Mouse (Mus musculus) bone marrow macrophage, adult 2 months (primary cell): ENCODE data around the gene Tango6. TPM values are rescaled to one million over a fixed set of nuclear protein-coding genes. Genes with fewer than 3 reads are reported as not detected.

Experiments used
- H3K27ac ChIP-seq: 2 replicates; pipeline ENCODE4 v1.5.1; 2012; ENCODE audit warnings: low read depth, low read length; ENCODE audit not compliant: insufficient read depth
- H3K4me1 ChIP-seq: 2 replicates; pipeline ENCODE4 v1.6.1; 2012; ENCODE audit warnings: low read length; ENCODE audit not compliant: control insufficient read depth, insufficient read depth
- H3K4me3 ChIP-seq: 2 replicates; pipeline ENCODE4 v1.5.1; 2012; ENCODE audit warnings: mild to moderate bottlenecking, low read length, moderate library complexity; ENCODE audit not compliant: insufficient read depth
- CTCF ChIP-seq: IDR thresholded peaks from 2 replicates; pipeline ENCODE4 v1.5.1; 2012; ENCODE audit warnings: low read depth, mild to moderate bottlenecking, low read length, moderate library complexity
- POLR2A ChIP-seq: IDR thresholded peaks from 2 replicates; pipeline ENCODE4 v1.6.1; 2012; ENCODE audit warnings: mild to moderate bottlenecking, low read depth, low read length, borderline replicate concordance
- polyA plus RNA-seq: library from polyadenylated mRNA; stranded (reverse); fragments of >200 nt; gene quantifications from 2 replicates; pipeline ENCODE4 v1.2.4, GENCODE M21; 2012; ENCODE audit not compliant: missing spikeins, insufficient read depth, insufficient read length

Tango6 gene
- polyA plus RNA-seq, 1 experiment: 1.1 TPM

DNA sequence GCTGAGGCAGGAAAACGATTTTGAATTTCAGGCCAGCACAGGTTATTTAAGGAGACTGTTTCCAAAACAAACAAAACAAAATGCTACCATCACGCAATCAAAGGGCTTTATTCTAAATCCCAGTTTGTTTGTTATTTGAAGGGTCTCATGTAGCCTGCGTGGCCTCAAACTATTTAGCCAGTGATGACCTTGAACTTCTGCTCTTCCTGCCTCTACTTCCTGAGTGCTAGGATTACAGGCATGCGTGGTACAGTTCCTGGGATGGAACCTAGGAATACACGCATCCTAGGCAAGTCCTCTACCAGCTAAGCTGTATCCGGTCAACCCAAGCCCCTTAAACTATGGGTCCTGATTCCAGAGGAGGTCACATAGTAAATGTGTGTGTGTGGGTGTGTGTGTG lies 39.6 kb downstream of the Tango6 start:
- no peak overlapping the region for H3K4me3 ChIP-seq
- TF ChIP-seq CTCF: no peak
- TF ChIP-seq POLR2A: no peak
- peaks cover 3% of the 10 kb centered on the region for H3K4me1 ChIP-seq
- H3K27ac ChIP-seq: no peak overlapping the region

DNA sequence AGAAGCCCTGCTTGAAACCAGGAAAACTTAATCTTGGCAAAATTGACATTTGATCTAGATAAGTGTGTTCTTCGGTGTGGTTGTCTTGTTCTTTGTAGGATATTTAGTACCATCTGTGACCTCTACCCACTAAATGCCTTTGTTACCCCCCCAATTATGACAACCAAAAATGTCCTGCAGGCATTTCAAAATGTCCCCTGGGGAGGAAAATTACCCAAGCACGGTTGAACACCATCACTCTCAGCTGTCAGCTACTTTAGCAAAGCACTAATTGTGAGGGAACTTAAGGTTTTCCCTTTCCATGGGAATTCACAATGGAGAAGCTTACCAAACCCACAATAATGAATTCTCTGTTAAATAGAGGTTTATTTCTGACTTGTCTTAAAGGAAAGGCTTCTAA lies 41.1 kb downstream of the Tango6 start:
- Histone ChIP-seq H3K27ac (no peak overlapping the region), H3K4me1 (peaks cover 5% of the 10 kb centered on the region), H3K4me3 (no peak overlapping the region)
- TF ChIP-seq POLR2A (no peak), CTCF (no peak)

GRCm38 (mm10) chr8:106726551-106726950 lies 43.7 kb downstream of the Tango6 start:
- Histone ChIP-seq H3K27ac (no peak overlapping the region), H3K4me3 (no peak overlapping the region), H3K4me1 (peaks cover 5% of the 10 kb centered on the region)
- TF ChIP-seq CTCF (no peak), POLR2A (no peak)

DNA sequence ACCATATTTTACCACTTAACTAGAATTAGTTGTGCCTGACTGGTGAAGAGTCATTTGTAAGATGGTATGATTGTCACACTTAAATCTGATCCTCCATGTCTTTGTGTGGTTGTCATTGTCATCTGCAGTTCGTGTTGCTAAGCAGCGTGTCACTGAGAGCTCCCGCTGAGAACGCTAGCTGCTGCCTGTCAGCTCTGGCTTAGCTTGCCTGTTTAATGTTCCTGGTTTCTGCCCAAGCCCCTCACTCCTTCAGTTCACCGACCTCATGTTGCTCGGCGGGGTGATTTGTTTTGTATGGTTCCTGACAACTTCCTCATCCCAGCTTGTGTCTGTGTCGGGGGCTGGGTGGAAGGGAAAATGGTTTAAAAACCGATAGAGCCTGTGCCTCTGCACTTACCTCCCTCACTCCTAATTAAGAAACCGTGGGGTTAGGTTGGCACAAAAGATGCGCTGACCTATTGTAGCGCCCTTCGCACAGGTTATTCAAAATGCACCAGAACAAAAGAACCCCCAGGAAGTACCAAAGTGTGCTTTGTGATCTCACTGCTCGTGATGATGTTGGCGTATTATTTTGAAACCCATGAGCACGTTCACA lies 44.5 kb downstream of the Tango6 start:
- H3K27ac ChIP-seq: no peak overlapping the region
- H3K4me3 ChIP-seq: no peak overlapping the region
- H3K4me1 ChIP-seq: peaks cover 5% of the 10 kb centered on the region
- TF ChIP-seq CTCF (no peak), POLR2A (no peak)

DNA sequence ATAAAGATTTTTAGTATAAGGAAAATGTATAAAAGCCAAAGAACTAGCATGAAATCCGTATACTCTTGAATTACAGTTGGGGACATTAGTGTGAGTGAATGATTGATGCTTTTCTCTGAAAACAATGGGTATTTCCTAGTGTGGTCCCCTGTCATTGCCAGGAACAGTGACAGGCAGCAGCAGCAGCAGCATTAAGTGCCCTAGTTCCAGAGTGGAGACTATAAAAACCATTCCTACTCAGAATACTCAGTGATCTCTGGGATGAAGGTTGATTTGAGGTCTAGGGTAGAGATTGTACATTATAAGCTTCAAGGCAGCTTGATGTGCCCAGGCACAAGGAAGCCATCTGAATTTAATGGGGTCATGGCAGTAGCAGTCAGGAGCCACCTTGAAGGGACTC lies 45.0 kb downstream of the Tango6 start:
- Histone ChIP-seq H3K27ac (no peak overlapping the region), H3K4me1 (peaks cover 5% of the 10 kb centered on the region), H3K4me3 (no peak overlapping the region)
- TF ChIP-seq CTCF: no peak
- TF ChIP-seq POLR2A: no peak

DNA sequence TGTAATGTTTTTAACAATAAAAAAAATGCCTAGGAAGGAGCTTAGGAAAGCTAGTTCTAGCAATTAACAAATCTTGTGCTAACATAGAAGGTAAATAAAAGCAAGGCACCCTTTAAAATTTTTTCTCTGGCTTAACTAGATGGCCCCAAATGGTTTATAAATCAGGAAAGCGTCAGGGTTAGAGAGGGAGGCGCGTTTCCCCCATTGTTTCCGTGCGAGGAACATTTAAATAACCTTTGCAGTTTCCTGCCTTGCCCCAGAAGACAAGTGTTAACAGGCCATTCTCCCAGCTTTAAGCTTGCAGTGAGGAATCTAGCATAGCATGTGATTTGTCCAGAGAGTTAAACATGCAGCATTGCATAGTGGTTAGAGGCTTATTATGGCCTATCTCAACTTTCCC lies 50.1 kb downstream of the Tango6 start:
- Histone ChIP-seq H3K27ac (no peak overlapping the region), H3K4me1 (peaks cover 7% of the 10 kb centered on the region), H3K4me3 (no peak overlapping the region)
- no peak for TF ChIP-seq POLR2A
- TF ChIP-seq CTCF: no peak

- H3K4me1 ChIP-seq: peaks cover 7% of the 10 kb centered on the region
- no peak overlapping the region for H3K27ac ChIP-seq
- no peak for TF ChIP-seq POLR2A
- TF ChIP-seq CTCF: no peak
- H3K4me3 ChIP-seq: no peak overlapping the region
Measured at GRCm38 (mm10) chr8:106733703-106734102, 50.8 kb downstream of the Tango6 start.

GRCm38 (mm10) chr8:106734222-106734621 lies 51.4 kb downstream of the Tango6 start:
- H3K4me3 ChIP-seq: no peak overlapping the region
- peaks cover 7% of the 10 kb centered on the region for H3K4me1 ChIP-seq
- TF ChIP-seq POLR2A (no peak), CTCF (no peak)
- no peak overlapping the region for H3K27ac ChIP-seq

DNA sequence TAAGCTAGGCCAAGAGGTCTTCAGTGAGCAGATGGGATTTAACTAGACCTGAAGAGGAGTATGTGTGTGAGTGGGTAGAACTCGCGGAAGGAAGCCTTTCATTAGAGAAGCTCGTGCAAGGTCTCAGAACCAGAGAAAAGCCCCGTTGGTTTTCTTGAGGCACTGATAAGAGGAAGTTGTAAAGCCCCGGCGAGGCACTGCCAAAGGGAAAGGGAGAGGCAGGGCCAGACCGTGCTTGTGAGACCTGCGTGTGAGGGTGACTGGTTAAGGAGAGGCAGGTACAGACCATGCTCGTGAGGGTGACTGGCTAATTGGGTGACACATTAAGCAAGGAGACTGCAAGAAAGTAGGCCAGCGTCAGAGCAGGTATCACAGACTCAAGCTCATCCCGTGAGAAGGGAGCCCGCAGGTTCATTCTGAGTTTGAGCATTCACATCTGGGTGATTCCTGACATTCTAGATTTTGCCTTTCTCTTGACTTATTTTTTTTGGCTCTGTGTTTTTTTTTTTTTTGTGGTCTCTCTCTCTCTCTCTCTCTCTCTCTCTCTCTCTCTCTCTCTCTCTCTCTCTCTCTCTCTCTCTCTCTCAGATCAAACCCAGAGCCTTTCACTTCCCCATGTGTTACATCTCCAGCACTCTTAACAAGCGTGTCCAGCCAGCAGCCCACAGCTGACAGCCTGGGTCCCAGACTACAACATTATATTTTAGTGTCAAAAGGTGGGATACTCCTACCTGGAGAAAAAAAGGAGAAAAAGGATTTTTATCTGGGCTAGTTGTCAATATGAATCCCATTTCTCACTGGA lies 54.2 kb downstream of the Tango6 start:
- H3K27ac ChIP-seq: no peak overlapping the region
- H3K4me1 ChIP-seq: peaks cover 7% of the 10 kb centered on the region
- H3K4me3 ChIP-seq: peak overlapping the region; percentile 27; the same call in 1 of the 2 replicates
- TF ChIP-seq POLR2A: no peak
- no peak for TF ChIP-seq CTCF

DNA sequence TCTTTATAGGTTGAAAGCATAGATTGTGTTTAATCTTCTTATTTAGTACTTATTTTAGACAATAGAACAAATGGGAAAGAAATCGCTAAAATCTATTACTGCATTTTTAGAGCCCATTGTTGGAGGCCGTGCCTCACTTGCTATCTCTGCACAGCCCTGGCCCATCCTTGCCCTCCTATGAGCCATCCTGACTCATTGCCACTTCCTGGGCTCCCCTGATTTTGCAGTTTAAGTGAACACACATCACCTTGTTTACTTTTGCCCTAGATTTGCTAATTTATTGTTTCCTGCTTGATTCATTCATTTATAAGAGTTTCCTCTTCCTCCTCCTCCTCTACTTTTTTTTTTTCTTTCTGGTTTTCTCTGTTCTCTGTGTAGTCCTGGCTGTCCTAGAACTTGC lies 55.0 kb downstream of the Tango6 start:
- peaks cover 7% of the 10 kb centered on the region for H3K4me1 ChIP-seq
- H3K4me3 ChIP-seq: no peak overlapping the region
- no peak overlapping the region for H3K27ac ChIP-seq
- TF ChIP-seq POLR2A: no peak
- no peak for TF ChIP-seq CTCF
